Mouse (Mus musculus) mesoderm, embryonic 11.5 days (tissue): ENCODE results near the gene Man1c1.

Experiments
- DNase-seq: peaks from one replicate; pipeline ENCODE4 v3.0.0-alpha.2; 2012; ENCODE audit warnings: low read depth, low spot score

Gene Man1c1

GRCm38 (mm10) chr4:134579620-134580019 lies 124.5 kb downstream of the Man1c1 start:
- no peak for DNase-seq

GRCm38 (mm10) chr4:134579212-134579611 lies 124.9 kb downstream of the Man1c1 start:
- no peak for DNase-seq

GRCm38 (mm10) chr4:134578407-134578806 lies 125.7 kb downstream of the Man1c1 start:
- DNase-seq, result no peak

- no peak for DNase-seq
These were observed 126.8 kb downstream of the Man1c1 start for GRCm38 (mm10) chr4:134577281-134577680.

- DNase-seq, result peak; percentile 64
These were observed 128.6 kb downstream of the Man1c1 start for GRCm38 (mm10) chr4:134575486-134575885.

GRCm38 (mm10) chr4:134572449-134573300 lies 131.4 kb downstream of the Man1c1 start:
- DNase-seq, result no peak

- no peak for DNase-seq
These were observed 133.2 kb downstream of the Man1c1 start for GRCm38 (mm10) chr4:134570704-134571451.

- DNase-seq, result no peak
These were observed 134.3 kb downstream of the Man1c1 start for GRCm38 (mm10) chr4:134569831-134570230.

- no peak for DNase-seq
These were observed 134.9 kb downstream of the Man1c1 start for GRCm38 (mm10) chr4:134569205-134569604.

GRCm38 (mm10) chr4:134567377-134568226 lies 136.5 kb downstream of the Man1c1 start:
- no peak for DNase-seq

- no peak for DNase-seq
These were observed 140.0 kb downstream of the Man1c1 start for GRCm38 (mm10) chr4:134564093-134564492.

- no peak for DNase-seq
These were observed 140.5 kb downstream of the Man1c1 start for GRCm38 (mm10) chr4:134563624-134564023.

- DNase-seq, result no peak
These were observed 142.1 kb downstream of the Man1c1 start for GRCm38 (mm10) chr4:134562014-134562413.

GRCm38 (mm10) chr4:134560699-134561098 lies 143.4 kb downstream of the Man1c1 start:
- no peak for DNase-seq

- no peak for DNase-seq
These were observed 144.9 kb downstream of the Man1c1 start for GRCm38 (mm10) chr4:134559154-134559553.

GRCm38 (mm10) chr4:134558570-134559113 lies 145.4 kb downstream of the Man1c1 start:
- DNase-seq, result no peak

GRCm38 (mm10) chr4:134557626-134558249 lies 146.4 kb downstream of the Man1c1 start:
- DNase-seq, result no peak

GRCm38 (mm10) chr4:134555956-134556580 lies 148.0 kb downstream of the Man1c1 start:
- DNase-seq, result no peak

GRCm38 (mm10) chr4:134553631-134554030 lies 150.5 kb downstream of the Man1c1 start:
- no peak for DNase-seq

- no peak for DNase-seq
These were observed 152.4 kb downstream of the Man1c1 start, which contains the start of gene Selenon for GRCm38 (mm10) chr4:134551494-134552316. Gene Selenon (minus strand): TSS chr4:134552166.
